Mouse (Mus musculus) mature B cell (primary cell): Measurements from ENCODE around the gene Lmod1.
"Not testable (repeated sequence)": the region's sequence is repeated elsewhere in the genome, so short reads cannot be mapped to it uniquely, and the experiment has no call there.

Source experiments
- in situ Hi-C: fragments of 300-500 bp; cut with MboI; formaldehyde crosslinking; loops from 2 replicates; pipeline ENCODE4 v1.14.3; 2019

The Lmod1 gene

DNA sequence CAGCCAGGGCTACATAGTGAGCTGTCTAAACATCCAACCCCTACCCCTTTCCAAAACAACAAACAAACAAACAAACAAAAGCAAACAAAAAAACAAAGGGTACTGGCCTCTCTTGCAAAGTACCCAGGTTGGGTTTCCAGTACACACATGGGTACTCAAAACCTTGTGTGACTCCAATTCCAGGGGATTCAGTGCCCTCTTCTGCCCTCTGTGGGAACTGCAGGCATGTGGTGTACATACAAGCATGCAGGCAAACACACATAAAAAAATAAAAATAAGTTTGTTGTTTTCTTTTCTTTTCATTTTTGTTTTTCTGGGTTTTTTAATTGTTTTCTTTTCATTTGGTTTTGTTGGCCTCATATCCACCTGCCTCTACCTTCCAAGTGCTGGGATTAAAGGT, 37.5 kb downstream of the Lmod1 start:
- in situ Hi-C loops: no loop called here

GRCm38 (mm10) chr1:135363446-135363845, 38.8 kb downstream of the Lmod1 start:
- in situ Hi-C loops: no loop called here

DNA sequence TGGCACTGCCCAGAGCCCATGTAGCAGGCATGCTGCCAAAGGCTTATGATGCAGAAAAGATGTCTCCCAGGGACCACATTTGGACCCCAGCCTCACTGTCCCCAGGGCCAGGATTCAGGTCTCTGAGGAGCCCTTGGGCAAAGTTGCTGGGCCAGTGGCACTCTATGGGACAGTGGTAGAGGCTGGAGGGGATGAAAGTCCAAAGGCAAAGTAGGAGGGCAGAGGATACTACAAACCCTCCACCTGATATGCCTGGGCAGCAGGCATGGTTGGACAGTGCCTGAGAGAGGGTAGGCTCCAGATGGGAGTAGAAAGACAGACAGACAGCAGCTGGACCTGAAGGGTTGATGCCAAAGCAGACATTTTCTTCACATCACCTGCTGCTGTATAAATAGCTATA, 41.8 kb downstream of the Lmod1 start:
- in situ Hi-C loops: no loop called here

DNA sequence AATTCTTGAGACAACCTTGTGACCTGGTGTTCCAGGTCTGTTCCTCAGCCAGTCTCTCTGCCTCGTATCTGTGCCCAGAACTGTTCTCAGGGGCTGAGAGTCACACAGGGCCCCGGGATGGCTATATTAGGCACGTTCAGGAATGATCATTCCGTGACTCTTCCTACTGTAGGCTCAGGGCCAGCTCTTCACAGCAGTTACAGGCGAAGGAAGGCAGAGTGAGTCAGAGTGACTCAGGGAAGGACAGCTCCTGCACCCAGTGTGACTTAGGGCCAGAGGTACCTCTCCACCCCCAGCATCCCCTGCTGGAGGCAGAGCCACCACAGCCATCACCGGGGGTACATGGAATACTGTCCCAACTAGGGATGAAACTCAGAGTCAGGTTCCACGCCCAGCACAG, 42.4 kb downstream of the Lmod1 start:
- in situ Hi-C loops: no loop called here

GRCm38 (mm10) chr1:135367595-135367994, 43.0 kb downstream of the Lmod1 start:
- in situ Hi-C loops: no loop called here

DNA sequence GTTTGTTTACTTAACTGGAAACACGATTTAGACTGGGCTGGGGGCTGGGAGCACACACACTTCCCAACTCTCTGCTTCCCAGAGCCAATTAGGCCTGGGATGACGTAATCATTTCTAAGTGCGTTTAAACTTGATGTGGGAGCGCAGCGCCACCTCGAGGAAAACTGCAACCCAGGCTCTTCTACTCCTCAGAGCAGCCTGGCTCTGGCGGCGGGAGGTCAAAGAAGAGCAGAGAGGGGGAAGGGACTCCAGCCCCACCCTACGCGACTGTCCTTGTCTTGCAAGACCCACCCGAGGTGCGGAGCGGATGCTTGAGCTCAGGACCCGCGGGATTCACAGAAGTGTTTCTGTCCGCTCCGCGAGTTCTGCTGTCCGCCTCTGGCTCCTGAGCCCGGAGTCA, 43.6 kb downstream of the Lmod1 start:
- in situ Hi-C loops: no loop called here

DNA sequence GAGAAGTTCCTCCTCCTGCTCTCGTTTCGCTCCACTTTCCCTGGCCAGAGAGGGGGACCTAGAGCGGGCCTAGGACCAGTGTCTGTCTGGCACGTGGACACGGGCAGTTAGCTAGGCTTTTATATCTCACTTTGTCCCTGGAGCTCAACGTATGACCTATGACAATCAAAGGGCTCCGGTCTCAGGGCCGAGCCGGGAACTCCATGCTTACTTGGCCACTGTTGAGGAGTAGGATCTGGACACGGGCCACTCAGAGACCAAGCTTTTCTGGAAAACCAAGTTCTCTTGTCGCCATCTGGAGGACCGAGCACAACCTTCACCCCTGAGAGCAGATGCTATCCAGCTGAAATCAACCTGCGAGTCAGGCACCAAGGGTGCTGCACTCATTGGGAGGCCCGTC, 44.4 kb downstream of the Lmod1 start:
- in situ Hi-C loops: no loop called here

DNA sequence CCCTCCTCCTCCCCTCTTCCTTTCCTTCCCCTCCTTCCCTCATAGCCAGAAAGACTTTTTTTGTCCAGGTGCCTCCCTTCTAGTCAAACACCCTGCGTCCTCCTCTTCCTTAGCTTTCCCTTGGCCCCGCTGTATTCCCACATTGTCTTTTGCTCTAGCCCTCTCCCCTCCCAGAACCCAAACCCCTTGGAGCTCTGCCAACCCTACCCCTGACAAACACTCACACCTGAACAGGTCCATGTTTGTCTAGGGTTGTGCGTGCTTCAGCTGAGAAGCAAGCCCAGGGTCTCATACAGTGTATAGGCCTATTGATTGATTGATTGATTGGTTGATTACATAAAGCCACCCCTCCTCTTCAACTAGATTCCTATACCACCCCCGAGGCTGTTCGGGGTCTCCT, 44.8 kb downstream of the Lmod1 start:
- in situ Hi-C loops: no loop called here

DNA sequence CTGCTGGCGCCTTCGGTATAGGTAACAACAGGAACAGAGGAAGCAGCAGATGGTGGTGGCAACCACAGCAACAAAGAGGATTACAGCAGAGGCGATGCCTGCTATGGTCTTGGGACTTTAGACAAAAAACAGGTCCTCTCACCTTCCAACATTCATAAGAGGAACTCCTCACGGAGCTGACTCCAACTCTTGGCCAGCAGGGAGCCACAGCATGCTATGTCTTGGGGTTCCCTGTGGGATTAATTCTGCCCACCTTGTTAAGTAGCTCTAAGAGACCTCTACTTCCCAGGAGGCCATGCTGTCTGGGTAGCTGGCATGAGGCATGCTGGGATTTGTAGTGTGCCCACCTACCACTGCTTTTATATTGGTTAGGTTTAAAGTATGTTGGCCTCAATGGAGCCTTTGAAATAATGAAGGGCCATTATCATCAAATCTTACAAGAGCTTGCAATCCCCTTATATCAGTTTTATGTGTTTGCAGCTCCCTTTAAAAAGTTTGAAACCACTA, 48.6 kb downstream of the Lmod1 start:
- in situ Hi-C loops: no loop called here

- in situ Hi-C loops: no loop called here
Measured at GRCm38 (mm10) chr1:135374175-135374867, 49.7 kb downstream of the Lmod1 start.

DNA sequence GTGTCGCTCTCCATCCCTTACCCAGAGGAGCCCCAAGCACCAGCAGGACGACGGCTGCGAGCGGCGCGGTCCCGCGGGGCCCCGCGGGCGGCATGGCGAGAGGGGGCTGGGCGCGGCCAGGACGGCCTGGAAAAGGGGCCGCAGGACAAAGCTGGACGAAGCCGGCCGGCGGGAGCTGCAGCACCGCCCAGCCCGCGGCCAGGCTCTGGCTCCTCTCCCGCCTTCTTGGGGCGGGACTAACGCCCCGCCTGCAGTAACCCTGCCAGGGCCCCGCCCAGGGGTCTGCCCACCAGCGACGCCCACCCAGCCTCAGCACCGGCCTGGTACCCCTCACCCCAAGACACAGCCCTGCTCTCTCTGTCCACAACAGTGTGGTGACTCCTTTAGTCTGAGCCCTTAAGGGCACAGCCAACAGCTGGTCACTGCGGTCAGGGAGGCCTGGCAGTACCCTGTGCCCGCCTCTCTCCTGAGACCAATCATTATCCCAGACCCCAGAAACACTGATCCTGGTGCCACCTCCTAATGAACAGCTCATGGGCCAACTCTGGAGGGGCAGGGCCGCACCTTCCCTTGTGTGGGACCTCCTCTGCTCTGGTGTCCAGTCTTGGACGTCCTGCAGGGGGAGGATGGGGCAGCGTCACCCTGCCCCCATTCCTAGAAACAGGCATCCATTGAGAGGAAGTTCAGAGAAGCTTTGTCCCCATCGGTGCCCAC, 50.4 kb downstream of the Lmod1 start, which contains the start of gene Shisa4:
Gene Shisa4 (minus strand): TSS at position 370 of the 714 bp plus-strand sequence.
- in situ Hi-C loops: no loop called here

DNA sequence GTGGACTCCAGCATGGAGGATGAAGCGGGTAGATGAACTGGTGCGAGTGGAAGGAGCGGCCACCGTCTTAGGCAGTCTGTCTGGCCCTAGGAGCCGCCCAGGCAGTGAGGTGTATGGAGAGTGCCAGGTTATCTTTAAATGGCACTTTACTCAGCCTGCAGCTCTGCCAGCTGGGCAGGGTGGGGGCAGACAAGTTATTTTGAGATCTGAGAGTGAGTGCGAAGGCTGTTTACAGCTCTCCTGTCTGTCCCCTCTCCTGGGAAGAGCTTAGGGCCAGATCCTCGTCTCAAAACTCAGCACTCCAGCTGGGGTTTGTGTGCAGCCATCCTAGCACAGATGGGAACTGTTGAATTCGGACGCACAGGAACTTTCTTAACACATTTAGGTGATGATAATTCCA, 54.0 kb downstream of the Lmod1 start:
- in situ Hi-C loops: no loop called here

DNA sequence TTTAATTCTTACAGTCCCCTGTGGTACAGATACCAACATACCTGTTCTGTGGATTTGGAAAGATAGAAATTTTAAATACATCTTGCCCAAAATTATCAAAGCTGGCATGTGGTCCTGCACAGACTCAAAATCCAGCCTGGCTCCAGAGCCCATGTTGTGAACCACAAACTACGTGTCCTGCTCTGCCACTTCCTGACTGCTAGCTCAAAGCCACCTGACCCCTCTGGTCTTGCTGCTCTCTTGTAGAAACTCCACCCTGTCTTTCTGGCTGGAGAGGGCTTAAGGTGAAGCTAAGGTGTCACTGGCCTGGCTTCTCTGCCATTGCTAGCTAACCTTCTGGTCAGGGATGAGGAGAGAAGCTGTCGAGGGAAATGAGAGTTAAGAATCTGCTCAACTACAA, 54.4 kb downstream of the Lmod1 start:
- in situ Hi-C loops: no loop called here

DNA sequence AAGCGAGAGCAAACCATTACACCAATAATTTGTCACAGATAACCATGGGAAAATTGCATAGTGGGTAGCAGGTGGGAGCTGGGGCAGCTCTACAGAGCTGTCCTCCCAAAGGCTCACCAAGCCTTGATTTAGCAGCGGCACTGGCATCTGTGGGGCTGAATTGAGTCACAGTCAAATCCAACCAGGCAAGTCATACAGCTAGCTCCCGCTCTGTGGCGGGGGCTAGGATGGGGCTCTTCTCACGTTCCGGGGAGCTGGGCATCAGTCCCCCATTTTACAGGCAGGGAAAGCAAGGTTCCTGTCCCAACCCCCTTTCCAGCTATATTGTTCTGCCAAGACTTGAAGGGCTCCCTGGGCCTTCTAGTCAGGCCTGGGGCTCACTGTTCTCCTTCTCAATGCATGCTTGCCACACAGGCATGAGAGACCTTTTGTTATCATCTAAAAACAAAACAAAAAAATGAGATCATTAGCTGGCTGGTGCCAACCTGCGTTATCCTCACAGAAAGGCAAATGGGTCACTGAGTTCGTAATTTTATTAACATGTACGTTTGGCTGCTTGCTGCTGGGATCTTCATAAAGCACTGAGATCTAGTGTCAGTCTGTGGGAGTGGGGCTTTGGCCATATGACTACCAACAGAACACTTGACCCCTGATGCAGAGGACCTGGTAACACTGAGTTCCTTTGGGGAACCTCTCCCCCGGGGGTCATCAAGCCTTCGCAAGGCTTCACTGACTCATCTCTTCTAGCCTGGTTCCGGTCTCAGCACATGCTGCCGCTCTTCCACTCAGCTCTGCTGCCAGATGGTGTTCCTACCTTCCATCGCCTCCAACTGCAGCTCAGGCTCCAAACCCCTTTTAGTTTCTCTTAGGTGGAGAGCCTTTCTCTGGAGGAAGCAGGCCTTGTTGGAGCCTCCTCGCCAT, 55.7 kb downstream of the Lmod1 start:
- in situ Hi-C loops: no loop called here

DNA sequence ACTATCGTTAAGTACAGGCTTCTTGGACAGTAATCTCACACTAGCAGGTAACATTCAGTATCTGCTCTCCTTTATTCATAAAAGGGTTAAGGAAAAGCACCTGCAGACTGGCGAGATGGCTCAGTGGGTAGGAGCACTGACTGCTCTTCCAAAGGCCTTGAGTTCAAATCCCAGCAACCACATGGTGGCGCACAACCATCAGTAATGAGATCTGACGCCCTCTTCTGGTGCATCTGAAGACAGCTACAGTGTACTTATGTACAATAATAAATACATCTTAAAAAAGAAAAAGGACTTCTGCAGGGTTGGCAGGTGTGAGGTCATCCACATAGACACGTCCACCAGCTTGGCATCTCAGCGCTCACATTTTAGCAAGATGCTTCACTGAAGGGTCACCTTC, 57.0 kb downstream of the Lmod1 start:
- in situ Hi-C loops: not testable (repeated sequence)

GRCm38 (mm10) chr1:135384171-135384570, 59.6 kb downstream of the Lmod1 start:
- in situ Hi-C loops: no loop called here

- in situ Hi-C loops: no loop called here
Measured at GRCm38 (mm10) chr1:135385161-135385560, 60.6 kb downstream of the Lmod1 start.

DNA sequence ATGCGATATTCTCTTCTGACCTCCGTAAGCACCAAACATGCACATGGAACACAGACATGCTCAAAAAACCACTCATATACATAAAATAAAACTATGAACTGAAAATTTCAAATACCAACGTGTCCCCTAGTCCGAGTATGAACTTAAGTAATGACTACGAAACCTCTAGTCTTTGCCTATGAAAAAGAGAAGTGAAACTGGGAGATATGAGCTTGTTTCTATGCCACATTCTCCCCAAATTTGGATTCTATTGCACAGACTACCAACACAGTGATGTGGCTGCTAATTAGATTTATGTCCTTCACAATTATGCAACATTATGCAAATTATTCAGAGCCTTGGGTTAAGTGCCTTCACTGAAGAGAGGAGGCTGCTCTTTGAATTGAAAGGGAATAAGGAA, 74.9 kb downstream of the Lmod1 start:
- in situ Hi-C loops: no loop called here

DNA sequence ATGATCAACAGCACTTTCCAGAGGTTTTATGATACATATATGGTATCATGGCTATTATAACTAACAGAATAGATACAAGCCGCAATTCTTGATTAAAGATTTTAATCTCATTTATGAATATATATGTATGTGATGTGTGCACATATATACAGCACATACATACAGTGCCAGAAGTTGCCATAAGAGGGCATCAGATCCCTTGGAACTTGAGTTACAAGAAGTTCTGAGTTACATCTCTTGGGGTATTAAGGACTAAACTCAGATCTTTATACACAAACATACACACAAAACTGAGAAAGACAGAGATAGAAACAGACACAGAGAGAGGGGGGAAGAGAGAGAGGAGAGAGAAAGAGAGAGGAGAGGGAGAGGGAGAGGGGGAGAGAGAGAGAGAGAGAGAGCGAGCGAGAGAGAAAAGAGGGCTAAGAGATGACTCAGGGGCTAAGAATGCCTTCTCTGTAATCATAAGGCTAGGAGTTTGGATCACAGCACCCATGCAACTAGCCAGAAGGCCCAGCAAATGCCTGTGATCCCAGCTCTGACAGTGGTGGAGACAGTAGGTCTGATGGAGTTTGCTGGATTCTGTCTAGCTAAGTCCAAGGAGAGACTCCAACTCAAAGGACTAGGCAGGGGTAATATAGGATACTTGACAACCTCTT, 77.0 kb downstream of the Lmod1 start:
- in situ Hi-C loops: no loop called here

DNA sequence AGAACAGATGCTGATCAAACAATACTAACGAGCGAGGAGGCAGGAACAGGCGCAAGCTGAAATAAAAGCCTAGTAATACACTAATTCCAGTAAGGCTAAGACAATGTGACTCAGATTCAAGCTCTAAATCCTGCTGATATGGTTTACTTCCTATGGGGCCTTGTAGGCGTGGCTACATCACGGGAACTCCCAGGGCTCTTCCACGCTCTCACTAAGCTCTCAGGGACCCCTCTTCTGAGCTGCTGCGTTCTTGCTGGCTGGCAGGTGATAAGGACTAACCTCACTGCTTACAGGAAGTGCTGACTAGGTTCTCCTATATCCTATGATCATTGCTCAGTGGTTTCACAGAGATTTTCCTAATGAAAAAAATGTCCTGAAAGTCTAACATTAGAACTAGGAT, 80.7 kb downstream of the Lmod1 start:
- in situ Hi-C loops: no loop called here

- in situ Hi-C loops: no loop called here
Measured at GRCm38 (mm10) chr1:135408973-135409372, 84.4 kb downstream of the Lmod1 start.

DNA sequence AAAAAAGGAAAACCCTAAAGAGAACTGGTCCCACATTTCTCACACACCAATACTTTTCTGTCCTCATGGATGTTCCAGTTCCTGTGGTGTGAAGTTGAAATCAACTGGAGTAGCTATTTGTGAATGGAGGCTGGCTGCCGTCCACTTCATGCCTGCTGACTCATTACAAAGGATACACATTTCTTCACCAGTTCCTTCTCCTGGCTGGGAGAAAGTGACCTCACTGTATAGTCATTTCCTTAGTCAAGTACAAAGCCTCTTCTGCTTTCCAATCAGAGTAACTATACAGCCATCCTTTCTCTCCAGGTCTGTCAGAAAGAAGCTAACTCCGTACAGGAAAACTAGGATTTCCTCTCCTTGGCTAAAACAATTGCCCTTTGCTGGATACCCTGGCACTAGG, 86.4 kb downstream of the Lmod1 start:
- in situ Hi-C loops: no loop called here
